Mouse (Mus musculus): ENCODE measurements around the gene Lrrc57. TPM values are rescaled to one million over a fixed set of nuclear protein-coding genes. Genes with fewer than 3 reads are reported as not detected.
A peak's percentile ranks its signal among the peaks of the same experiment; 100 is the strongest.

Lrrc57 gene
- 10 to 100 TPM; 30.7 to 32.2 TPM for polyA plus RNA-seq (2017; shearing (Covaris generic))

DNA sequence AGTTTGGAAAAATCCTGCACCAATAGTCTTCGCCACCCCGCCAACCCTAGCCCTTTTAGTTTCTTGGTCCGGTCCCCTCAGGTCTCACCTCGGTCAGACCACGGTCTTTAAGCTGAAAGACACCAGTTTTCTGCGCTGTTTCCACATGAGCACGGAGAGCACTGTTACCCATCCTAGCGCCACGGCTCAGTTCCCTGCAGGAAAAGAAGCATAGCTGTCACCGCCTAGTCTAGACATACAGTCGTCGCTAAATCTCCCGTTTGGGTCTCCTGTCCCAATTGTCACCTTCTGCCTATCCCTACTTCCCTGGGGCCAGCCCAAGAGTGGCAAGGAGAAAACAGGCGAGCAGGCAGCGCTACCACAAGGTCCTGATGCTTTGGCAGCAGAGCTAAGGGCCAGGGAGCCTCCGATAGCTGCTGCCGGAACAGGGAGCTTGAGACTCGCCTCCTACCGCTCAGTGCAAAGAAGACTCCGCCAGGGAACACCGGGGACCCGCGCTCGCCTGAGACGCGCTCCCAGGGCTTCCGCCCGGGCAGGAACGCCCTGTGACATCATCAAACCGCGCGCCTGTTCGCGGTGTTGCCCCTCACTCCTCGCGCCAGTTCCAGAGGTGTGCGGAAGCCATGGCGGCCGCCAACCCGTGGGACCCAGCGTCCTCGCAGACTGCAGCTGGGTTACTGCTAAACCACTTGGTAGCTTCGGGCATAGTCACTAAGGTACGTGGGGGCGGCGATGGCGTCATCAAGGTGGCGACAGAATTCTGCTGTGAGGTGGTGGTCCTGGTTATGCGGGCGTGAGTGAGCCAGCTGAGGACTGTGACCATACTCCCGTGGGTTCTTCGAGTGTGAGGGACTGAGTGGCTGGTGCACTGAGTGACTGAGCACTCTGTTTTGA is at the start of gene Lrrc57, which contains the start of gene Haus2:
Gene Lrrc57, minus strand, starts transcription at position 691 of the 894 bp plus-strand sequence.
Gene Haus2, plus strand, starts transcription at position 554 of the 894 bp plus-strand sequence.
- ATAC-seq = peak; percentile 90

DNA sequence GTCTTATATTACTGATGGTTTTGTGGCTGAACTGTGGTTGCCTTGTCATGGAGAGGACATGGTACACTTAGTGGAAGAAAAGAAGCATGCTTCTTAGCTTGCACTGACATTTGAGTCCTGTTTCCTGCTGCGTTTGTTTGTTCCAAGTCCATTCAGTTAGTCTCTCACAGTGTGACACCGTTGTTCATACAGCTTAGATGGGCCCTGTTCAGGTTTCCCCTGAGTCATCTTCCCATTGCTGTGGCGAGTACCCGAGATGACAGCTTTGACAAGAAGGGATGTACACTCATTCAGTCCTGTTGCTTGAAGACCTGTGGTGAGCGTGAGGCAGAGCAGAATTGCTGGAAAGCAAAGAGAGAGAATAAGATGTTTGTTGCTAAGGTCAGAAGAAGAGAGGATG is 49.2 kb upstream of the Lrrc57 start:
- ATAC-seq = no peak

DNA sequence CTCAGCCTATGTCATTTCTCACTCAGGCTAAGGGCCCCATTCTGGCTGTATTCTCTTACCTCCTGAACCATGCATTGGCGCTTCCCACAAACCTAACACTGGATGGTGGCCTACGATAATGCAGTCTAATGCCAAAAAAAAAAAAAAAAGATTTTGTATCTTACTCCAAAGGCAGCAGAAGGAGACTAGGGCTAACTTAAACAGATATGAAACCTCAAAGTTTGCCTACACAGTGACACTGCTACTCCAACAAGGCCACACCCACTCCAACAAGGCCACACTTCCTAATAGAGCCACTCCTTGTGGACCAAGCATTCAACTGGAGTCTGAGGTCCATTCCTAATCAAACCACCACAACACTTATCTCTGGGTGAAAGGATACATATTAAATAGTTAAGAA is 47.4 kb upstream of the Lrrc57 start:
- no peak for ATAC-seq

DNA sequence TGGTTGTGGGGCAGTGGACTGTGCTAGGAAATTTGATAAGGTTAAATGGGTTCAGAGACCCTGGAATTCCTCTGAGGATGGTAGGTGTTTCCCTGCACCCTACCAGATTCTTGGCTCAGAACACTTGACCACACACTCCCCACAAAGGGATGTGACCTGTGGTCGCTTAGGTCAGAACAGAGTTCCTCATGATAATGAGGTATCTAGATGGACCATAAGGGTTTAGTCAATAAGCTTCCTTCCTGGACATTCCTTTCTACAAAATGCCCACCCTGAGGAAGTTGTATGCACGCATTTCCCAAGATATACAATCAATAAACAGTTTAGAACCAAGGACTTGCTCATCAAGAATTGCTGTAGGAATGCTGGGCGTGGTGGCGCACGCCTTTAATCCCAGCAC is 46.6 kb upstream of the Lrrc57 start:
- ATAC-seq = no peak

DNA sequence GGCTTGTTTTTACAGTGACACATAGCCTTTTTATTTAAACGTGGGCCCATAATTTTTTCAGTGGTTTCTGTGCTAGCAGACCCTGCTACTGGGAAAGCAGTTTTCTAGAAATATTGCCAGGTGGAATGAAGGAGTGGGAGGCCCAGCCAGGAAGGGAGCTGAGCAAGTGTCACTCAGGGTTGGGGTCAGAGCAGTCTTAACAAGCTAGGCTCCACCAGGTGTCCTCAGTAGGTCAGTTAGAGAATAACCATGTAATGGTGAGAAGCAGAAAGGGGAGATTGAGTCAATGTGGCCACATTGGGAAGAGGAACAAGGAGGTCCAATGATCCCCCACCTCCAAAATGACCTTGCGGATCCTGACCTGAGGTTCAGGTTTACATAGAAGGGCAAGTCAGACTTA is 45.4 kb upstream of the Lrrc57 start:
- no peak for ATAC-seq

DNA sequence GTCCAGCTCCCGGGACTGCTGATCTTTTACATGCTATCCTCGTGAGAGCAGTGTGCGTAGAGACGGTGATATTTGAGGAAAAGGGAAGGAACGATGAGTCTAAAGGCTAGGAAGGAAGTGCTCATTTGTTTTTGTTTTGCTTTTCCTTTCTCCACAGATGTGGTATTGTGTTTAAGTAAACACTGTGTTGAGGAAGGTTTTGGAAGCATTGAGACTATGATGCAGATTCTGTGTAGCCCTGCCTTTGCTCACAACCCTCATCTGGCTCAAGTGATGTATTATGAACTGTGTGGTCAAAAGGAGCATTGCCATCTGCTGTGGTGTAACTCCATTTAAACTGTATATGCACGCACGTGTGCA is 43.6 kb upstream of the Lrrc57 start:
- no peak for ATAC-seq

DNA sequence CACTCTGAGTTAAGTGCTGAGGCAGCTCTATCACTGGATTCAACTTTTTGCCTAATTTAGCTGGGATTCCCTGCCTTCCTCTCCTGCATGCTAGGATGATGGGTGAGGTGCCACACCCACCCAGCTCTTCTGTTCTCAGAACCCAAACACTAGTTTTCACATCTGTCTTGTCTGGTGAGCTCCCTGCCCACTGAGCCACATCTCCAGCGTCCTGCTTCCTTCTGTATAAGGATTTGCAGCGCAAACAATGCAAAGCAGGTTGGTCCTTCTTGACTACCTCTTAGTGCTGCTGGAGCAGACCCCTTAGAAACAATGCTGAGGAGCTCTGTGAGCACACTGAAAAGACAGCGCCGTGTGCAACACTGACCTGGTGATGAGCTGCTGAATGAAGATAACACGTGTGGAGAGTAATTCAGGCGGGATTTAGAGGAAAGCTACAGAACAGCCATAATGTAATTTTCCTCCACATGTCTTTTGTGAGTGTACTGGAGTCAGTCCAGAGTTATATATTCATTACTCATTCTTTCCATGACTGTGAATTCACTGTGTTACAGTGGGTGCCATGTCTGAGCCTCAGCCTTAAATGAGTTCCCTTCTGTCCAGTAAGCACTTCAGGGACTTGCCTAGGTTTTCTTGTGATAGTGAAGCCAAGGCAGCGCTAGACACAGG is 43.1 kb upstream of the Lrrc57 start:
- no peak for ATAC-seq

DNA sequence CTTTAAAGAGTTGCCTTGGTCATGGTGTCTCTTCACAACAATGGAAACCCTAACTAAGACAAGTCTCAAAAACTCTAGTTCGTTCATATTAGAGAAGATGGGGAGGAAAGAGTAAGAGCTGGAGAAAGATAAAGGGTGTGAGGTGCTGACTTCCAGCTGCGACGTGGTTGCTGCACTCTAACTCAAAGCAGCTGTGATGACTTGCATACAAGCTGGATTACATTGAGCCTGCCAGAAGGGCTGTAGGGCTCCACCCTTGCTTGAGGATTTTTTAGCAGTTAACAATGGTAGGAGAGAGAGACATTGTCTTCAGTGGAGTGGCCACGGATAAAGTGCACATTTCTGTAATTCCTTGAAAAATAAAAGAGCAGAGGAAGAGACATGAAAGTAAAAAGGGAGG is 37.5 kb upstream of the Lrrc57 start:
- ATAC-seq = no peak

DNA sequence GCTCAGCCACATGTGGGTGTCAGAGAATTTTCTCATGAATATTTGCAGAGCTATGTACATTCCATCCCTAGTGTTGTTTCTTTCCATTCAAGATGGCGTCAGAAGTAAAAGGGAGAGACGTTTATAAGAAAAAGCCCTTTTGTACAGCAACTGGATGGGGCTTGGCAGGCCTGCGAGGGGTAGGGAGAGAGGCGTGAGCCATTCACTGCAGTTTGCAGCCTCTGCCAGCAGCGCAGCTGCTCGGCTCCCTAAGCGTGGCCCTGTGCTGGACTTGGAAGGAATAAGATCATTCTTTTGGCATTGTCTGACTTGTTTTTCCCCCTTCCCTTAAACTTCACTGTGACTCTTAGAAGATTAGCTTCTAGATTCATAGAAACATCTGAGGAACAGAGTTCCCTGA is 34.5 kb upstream of the Lrrc57 start:
- ATAC-seq = no peak

DNA sequence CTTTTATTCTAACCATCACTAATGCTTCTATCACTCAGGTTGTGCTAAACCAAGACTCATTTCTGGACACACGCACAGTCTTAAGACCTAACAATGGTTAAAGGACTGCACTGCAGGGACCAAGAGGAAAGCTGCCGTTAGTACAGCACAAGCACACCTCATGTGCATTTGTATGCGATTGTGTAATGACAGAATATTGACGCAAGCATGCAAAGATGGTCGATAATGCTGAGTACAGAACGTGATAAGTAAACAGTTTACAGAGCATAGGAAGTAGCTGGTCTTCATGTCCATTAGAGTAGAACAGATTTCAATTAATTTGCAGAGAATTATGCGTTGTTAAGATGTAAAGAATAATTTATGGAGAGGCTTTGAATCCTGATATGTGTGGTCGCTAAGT is 31.5 kb upstream of the Lrrc57 start:
- ATAC-seq = no peak

DNA sequence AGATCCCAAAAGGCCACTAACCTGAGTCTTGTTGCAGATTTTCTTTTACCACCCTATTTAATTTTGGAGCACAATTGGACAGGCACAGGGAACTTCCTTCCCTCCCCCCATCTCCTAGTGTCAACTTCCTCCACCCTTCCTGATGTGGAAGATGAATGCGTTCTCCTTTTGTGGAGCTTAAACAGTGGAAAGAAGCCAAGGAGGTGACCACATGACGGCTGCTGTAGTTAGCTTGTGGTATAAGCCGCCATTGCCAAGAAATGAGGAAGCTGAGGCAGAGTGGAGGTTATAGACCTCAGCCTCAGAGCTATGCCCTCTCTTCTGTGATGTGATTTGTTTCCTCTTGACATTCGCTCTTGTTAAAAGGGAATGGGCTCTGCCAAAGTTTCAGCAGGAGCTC is 22.6 kb upstream of the Lrrc57 start:
- ATAC-seq = no peak

DNA sequence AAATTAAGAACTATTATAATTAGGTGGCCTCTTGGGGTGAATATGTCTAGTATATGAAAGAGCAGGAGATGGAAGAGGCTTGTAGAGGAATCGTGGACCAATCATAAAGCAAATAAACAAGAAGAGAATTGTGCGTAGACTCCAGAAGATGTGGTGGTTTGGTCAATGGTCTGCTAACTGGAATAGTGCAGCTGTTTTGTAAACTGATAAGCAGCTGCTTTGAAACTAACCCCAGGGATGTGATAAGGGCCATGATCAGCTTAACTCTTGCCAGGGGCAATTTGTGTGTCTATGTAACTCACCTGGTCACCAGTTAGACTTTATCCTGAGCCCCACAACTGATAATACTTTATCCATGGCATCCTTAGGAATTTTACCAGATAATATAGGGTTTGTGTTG is 22.2 kb upstream of the Lrrc57 start:
- no peak for ATAC-seq

DNA sequence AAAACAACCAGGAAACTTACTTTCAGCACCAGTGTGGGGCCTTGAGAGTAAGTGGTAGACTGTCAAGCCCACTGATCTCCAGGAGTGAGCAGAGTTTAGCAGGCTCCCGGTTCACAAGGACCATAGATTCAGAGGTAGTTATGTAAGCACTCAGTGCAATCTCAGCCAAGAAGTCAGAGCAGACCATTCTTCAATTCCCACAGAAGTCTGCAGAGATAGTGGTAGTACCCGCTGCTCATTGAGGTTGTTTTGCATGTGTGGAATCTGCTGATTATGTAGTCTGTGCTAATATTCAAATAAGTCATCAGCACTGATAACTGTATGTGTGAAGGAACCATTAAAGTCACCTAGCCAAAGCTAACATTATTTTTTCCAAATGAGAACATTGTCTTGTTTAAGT is 21.3 kb upstream of the Lrrc57 start:
- no peak for ATAC-seq

DNA sequence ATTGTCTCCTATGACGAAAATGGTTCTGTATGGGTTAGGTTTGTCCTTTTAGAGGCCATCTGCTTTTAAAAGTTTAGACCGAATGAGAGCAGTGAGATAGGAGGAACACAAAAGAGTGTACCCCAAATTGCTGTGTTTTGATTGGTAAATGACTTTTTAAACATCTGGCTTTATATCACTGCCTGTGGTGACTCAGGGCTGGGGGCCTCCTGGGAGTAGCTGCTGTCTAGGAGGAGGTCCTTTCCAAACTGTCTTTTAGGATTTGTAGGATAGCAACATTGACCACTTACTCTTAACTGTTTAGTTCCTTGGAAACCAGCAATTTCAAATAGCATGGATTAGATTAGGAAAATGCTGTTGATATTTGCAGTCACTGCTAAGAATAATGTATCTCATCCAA is 20.9 kb upstream of the Lrrc57 start:
- no peak for ATAC-seq

DNA sequence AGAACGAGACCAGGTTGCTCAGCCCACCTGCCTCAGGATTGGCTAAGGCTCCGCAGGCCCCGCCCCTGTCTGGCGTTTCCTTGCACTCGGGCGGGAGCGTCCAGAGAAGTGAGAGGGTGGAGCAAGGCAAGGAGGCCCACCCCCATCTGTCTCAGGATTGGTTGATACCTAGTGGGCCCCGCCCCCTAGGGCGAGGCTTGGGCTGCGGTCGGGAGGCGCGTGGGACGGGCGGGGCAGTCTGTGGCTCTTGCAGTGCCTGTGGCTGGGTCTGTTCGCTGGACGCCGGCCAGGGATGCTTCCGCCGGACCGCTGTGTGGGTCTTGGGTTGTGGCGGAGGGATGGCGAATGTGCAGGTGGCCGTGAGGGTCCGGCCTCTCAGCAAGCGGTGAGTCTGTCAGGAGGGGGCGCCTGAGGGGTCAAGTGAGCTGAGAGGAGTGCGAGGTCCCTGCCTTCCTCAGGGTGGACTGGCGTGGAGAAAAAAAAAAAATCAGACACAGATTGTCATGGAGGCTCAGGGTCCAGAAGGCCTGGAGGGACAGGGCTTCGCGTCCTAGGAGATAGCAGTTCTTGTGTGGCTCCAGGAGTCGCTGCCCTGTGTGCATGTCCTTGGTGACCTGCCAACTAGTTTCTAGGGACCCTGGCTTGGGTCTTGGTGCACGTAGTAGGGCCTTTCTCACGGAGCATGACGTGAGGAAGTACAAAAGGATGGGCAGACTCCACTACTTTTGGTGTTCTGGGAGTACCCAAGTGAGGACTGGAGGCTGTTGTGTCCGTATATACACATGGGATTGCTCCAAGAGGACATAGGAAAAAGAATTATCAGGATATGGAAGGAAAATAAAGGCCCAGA is 19.8 kb upstream of the Lrrc57 start, which contains the start of gene Stard9:
Gene Stard9, plus strand, starts transcription at position 236 of the 850 bp plus-strand sequence.
- peak; percentile 100 for ATAC-seq

DNA sequence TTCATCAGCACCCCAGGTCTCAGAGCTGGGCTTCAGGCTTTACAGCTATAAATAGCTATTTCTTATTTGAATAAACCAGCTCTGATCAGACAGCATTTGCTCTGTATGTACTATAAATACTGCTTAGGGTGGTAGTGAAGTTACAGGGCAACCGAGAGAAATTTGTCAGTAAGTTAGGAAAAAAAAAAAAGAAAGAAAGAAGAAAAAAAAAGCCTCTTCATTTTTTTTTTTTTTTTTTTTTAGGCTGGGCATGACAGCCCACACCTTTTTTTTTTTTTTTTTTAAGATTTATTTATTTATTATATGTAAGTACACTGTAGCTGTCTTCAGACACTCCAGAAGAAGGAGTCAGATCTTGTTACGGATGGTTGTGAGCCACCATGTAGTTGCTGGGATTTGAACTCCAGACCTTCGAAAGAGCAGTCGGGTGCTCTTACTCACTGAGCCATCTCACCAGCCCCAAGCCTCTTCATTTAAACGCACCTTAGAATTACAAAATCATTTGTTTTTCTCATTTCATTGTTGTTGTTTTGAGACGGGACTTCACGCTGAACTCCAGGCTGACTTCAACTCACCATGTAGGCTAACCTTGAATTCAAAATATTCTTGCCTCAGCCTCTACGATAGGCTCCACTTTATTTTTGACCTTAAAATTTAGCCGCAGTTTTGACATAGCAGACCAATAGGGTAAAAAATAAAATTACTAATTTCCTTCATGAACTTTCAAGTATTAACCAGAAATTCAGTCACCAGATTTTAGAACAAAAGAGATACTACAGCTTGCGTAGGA is 19.0 kb upstream of the Lrrc57 start:
- ATAC-seq = no peak

DNA sequence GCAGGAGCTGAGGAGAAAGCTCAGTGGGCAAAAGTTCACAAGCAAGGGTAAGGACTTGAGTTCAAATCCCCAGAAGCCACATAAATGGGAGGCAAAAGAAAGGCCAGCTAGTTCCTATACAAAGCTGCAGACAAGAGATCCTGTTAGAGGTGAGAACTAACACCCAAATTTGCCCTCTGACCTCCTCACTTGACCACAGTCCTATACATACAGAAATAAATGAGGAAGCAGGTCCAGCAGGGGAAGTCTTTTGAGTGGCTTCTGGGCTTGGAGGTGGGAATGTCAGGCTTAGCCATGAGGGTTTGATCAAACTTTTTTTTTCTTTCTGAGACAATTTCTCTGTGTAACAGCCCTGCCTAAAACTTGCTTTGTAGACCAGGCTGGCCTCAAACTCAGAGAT is 13.6 kb upstream of the Lrrc57 start:
- ATAC-seq = no peak

DNA sequence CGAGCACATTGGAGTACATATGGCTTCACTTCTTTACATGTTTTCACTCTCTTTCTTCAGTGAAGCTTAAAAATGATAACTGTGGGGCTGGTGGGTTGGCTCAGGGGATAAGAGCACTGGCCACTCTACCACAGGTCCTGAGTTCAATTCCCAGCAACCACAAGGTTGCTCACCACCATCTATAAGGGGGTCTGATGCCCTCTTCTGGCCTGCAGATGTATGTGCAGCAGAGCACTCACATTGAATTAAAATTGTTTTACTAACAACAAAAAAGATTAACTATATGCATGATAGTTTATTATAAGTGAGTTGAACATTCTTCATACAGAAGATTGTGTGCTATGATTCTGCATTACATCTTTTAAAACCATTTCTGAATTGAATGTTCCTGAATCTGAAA is 10.2 kb upstream of the Lrrc57 start:
- no peak for ATAC-seq

DNA sequence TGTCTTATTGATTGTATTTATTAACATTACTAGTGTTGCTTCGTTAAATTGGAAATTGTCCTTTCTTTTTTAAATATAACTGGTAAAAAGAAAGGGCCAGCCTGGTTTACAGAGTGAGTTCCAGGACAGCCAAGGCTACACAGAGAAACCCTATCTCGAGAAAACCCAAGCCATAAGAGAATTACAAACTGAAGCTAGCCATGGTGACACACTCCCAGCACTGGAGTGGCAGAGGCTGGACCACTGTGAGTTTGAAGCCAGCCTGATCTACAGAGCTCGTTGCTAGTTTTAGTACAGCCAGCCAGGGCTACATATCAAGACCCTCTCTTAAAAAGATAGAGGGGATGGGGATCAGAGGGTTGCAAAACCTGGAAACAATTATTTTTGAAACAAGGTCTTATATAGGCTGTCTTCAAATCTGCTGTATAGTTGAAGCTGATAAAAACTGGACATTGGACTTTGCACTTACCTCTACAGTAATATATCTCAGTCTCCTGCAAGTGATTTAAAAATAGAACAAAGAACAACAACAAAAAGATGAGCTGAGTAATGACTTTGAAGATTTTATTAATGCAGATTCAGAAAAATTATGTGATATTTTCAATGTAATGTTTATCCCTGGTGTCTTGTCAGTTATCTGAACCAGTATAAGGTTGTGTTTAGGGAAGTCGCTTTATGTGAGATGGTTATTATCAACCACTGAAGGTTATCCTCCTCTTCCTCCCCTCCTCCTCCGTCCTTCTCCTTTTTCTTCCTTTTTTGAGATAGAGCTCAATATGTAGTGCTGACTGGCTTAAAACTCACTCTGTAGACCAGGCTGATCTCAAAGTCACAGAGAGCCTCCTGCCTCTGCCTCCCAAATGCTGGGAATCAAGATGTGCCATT is 7.2 kb upstream of the Lrrc57 start:
- ATAC-seq = no peak

DNA sequence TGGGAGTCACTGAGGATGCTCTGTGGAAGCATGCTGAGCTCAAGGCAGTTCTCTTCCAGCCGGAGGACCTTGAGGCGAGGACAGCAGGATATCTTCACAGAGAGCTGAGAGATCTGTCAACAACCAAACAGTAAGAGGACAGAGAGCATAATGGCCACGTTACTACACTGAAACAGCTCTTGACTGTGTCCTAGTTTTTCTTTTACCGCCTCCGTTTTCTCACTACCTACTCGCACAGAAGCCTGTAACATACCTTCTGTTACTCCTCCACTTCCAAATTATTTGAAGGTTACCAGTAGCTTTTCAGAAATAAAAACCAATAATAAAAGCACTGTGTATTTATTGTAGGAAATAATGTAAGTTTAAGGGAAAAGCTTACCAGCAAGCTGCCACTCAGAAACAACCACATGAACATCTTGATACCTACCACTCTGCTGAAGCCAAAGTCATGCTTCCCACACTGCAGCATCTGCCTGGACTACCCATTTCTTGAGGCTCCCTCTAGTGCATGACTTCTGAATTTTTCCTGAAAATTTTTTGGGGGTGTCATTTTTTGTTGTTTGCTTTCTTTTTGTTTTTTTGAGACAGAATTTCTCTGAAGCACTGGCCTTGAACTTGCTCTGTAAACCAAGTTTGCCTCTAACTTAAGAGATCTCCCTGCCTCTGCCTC is 3.2 kb downstream of the Lrrc57 start:
- no peak for ATAC-seq

DNA sequence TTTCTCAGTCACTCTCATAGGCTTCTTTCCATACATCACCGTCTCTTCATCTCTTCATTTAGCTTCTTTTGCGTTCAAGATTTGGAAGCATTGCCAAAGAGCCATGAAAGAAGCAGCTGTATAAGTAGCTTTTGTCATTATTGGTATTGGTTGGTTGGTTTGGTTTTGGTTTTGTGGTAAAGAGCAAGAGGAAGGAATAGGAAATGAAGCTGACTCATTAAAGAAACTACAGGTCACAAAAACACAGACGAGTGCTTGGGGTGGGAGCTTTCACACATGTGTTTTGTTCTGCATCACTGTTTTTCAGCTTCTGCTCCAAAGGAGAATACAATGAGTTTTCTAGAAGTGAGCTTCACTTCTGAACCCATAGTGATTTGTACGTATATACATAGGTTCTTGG is 9.8 kb downstream of the Lrrc57 start:
- no peak for ATAC-seq
